Mouse (Mus musculus): Measurements from ENCODE around the gene Eif2ak4. TPM values are rescaled to one million over a fixed set of nuclear protein-coding genes. Genes with fewer than 3 reads are reported as not detected.
A peak's percentile ranks its signal among the peaks of the same experiment; 100 is the strongest.

Eif2ak4 gene
- polyA plus RNA-seq, 1 experiment = 11.1 TPM

GRCm38 (mm10) chr2:118479550-118479909 is 91.1 kb downstream of the Eif2ak4 start, which contains the start of gene Srp14:
Srp14 (minus strand) TSS chr2:118479711.
- DNase-seq = peak; percentile 88

GRCm38 (mm10) chr2:118480886-118481285 is 92.5 kb downstream of the Eif2ak4 start:
- peaks cover 8% of the 10 kb centered on the region for H3K4me1 ChIP-seq (ENCODE audit: control insufficient read depth, insufficient read depth, low read length)
- H3K4me3 ChIP-seq (replicated peaks; ENCODE audit: extremely low read depth, low read depth, low read length) = no peak overlapping the region
- 88% methylated on average over 7 of the region's 7 CpGs for WGBS
- TF ChIP-seq POLR2A (IDR thresholded peaks at IDR 0.05; ENCODE audit: borderline replicate concordance, extremely low read depth, low read depth, low read length) = no peak
- no peak for TF ChIP-seq CTCF (IDR thresholded peaks at IDR 0.05; ENCODE audit: insufficient read depth, low read length)
- DNase-seq = no peak

More at GRCm38 (mm10) chr2:118479550-118479909, 91.1 kb downstream of the Eif2ak4 start, which contains the start of gene Srp14:
- TF ChIP-seq CTCF (IDR thresholded peaks at IDR 0.05; ENCODE audit: insufficient read depth, low read length) = no peak
- TF ChIP-seq POLR2A (IDR thresholded peaks at IDR 0.05; ENCODE audit: borderline replicate concordance, extremely low read depth, low read depth, low read length) = peak; percentile 88
- peak within 1 kb of the TSS; percentile 68 for H3K4me3 ChIP-seq (replicated peaks; ENCODE audit: extremely low read depth, low read depth, low read length)
- H3K4me1 ChIP-seq (ENCODE audit: control insufficient read depth, insufficient read depth, low read length) = peaks cover 8% of the 10 kb centered on the region
- WGBS = under 1% methylated on average over 35 of the region's 35 CpGs

DNA sequence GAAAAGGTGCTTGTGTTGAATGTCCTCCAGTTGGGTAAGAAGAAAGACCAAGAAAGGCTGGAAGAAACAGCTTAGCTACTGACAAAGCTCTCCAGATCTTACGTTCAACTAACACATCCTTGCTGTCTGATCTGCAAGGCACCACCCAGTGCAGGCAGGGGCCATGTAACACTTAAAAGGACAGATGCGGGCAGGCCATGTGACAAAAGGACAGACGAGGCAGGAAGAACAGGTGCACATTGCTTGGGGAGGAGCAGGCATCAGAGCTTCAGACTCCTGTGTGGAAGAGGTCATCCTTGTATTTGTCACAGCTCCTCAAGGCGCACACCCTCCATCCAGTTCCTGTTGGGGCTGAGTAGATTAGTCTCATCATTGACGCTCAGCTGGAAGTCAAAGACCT is 94.6 kb downstream of the Eif2ak4 start:
- 76% methylated on average over 5 of the region's 5 CpGs for WGBS
- no peak for TF ChIP-seq CTCF (IDR thresholded peaks at IDR 0.05; ENCODE audit: insufficient read depth, low read length)
- TF ChIP-seq POLR2A (IDR thresholded peaks at IDR 0.05; ENCODE audit: borderline replicate concordance, extremely low read depth, low read depth, low read length) = no peak
- Histone ChIP-seq H3K4me1 (ENCODE audit: control insufficient read depth, insufficient read depth, low read length) (peaks cover 10% of the 10 kb centered on the region), H3K4me3 (replicated peaks; ENCODE audit: extremely low read depth, low read depth, low read length) (no peak overlapping the region)
- no peak for DNase-seq

GRCm38 (mm10) chr2:118484386-118484898 is 96.0 kb downstream of the Eif2ak4 start:
- peaks cover 6% of the 10 kb centered on the region; the same call in 1 of the 2 replicates for H3K4me1 ChIP-seq (ENCODE audit: control insufficient read depth, insufficient read depth, low read length)
- DNase-seq = no peak
- no peak overlapping the region for H3K4me3 ChIP-seq (replicated peaks; ENCODE audit: extremely low read depth, low read depth, low read length)
- 78% methylated on average over 9 of the region's 9 CpGs for WGBS
- TF ChIP-seq CTCF (IDR thresholded peaks at IDR 0.05; ENCODE audit: insufficient read depth, low read length) = no peak
- TF ChIP-seq POLR2A (IDR thresholded peaks at IDR 0.05; ENCODE audit: borderline replicate concordance, extremely low read depth, low read depth, low read length) = no peak

DNA sequence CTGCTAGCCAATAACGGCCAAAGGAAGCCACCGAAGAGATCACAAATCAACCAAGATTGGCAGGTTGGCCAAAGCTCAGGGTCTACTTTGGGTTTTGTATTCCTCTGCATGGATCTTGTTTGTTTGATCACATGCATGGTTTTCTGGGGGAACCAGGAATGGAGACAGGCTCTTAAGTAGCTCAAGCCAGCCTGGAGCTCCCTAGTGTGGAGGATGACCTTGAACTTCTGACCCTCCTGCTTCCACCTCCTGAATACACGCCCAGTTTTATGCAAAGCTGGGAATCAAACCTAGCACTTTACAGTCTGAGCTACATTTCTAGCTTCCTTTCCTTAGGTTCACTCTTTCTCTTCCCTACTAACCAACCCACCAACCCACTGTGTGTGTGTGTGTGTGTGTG is 97.0 kb downstream of the Eif2ak4 start:
- no peak overlapping the region for H3K4me3 ChIP-seq (replicated peaks; ENCODE audit: extremely low read depth, low read depth, low read length)
- peaks cover 13% of the 10 kb centered on the region for H3K4me1 ChIP-seq (ENCODE audit: control insufficient read depth, insufficient read depth, low read length)
- TF ChIP-seq CTCF (IDR thresholded peaks at IDR 0.05; ENCODE audit: insufficient read depth, low read length) (no peak), POLR2A (IDR thresholded peaks at IDR 0.05; ENCODE audit: borderline replicate concordance, extremely low read depth, low read depth, low read length) (no peak)
- WGBS = 72% methylated on average over 3 of the region's 3 CpGs
- DNase-seq = no peak

DNA sequence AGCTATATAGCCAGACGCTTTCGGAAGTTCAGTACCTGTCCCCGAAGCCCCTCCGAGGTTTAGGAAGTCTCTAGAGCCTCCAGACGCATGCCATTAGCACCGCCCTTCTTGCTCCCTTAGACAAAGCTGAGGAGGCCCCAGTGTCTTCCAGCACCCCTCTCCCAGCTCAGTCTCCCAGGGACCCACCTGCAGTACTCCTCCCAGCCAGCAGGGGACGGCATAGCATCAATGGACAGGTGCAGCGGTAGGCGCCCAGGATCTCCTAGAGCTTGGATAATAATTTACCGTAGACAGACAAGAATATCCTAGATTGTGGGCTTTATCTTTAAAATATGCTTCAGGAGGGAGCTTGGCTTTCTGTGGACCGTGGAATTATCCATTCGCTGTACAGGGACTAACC is 98.5 kb downstream of the Eif2ak4 start:
- peak; percentile 98 for TF ChIP-seq CTCF (IDR thresholded peaks at IDR 0.05; ENCODE audit: insufficient read depth, low read length)
- TF ChIP-seq POLR2A (IDR thresholded peaks at IDR 0.05; ENCODE audit: borderline replicate concordance, extremely low read depth, low read depth, low read length) = no peak
- Histone ChIP-seq H3K4me3 (replicated peaks; ENCODE audit: extremely low read depth, low read depth, low read length) (no peak overlapping the region), H3K4me1 (ENCODE audit: control insufficient read depth, insufficient read depth, low read length) (peaks cover 24% of the 10 kb centered on the region)
- DNase-seq = peak; percentile 88
- WGBS = 17% methylated on average over 12 of the region's 12 CpGs

- TF ChIP-seq POLR2A (IDR thresholded peaks at IDR 0.05; ENCODE audit: borderline replicate concordance, extremely low read depth, low read depth, low read length) (no peak), CTCF (IDR thresholded peaks at IDR 0.05; ENCODE audit: insufficient read depth, low read length) (peak; percentile 45)
- WGBS = 85% methylated on average over 3 of the region's 3 CpGs
- no peak overlapping the region for H3K4me3 ChIP-seq (replicated peaks; ENCODE audit: extremely low read depth, low read depth, low read length)
- peaks cover 24% of the 10 kb centered on the region for H3K4me1 ChIP-seq (ENCODE audit: control insufficient read depth, insufficient read depth, low read length)
- DNase-seq = no peak
Observed at GRCm38 (mm10) chr2:118487806-118488205, 99.4 kb downstream of the Eif2ak4 start.

GRCm38 (mm10) chr2:118490241-118491091 is 102.0 kb downstream of the Eif2ak4 start:
- Histone ChIP-seq H3K4me3 (replicated peaks; ENCODE audit: extremely low read depth, low read depth, low read length) (no peak overlapping the region), H3K4me1 (ENCODE audit: control insufficient read depth, insufficient read depth, low read length) (peaks cover 24% of the 10 kb centered on the region)
- TF ChIP-seq POLR2A (IDR thresholded peaks at IDR 0.05; ENCODE audit: borderline replicate concordance, extremely low read depth, low read depth, low read length) (no peak), CTCF (IDR thresholded peaks at IDR 0.05; ENCODE audit: insufficient read depth, low read length) (no peak)
- WGBS = 18% methylated on average over 12 of the region's 12 CpGs
- DNase-seq = peak; percentile 87

DNA sequence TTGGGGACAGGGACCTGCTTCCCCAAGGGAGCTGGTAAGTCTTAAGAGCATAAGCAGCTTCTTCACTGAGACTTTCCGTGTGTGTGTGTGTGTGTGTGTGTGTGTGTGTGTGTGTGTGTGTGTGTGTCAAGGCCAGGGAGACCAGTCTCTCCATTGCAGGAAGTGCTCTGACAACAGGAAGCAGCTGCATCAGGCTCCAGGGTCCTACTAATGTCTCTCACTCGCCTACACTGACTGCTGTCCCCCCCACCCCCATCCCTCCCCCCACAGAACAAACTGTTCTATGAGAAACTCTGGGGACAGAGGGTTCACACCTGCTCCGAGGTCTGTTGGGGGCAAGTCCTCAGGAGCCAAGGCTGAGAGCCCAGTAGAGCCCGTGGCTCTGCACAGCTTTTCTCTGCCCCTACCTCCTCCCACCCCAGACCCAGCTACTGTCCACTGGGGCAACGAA is 102.9 kb downstream of the Eif2ak4 start:
- TF ChIP-seq CTCF (IDR thresholded peaks at IDR 0.05; ENCODE audit: insufficient read depth, low read length) = no peak
- TF ChIP-seq POLR2A (IDR thresholded peaks at IDR 0.05; ENCODE audit: borderline replicate concordance, extremely low read depth, low read depth, low read length) = no peak
- H3K4me1 ChIP-seq (ENCODE audit: control insufficient read depth, insufficient read depth, low read length) = peaks cover 24% of the 10 kb centered on the region
- no peak for DNase-seq
- 33% methylated on average over 5 of the region's 5 CpGs for WGBS
- no peak overlapping the region for H3K4me3 ChIP-seq (replicated peaks; ENCODE audit: extremely low read depth, low read depth, low read length)
